Mouse (Mus musculus) kidney, postnatal 25 days (tissue): ENCODE data around the gene Ncdn.

Experiments
- DNase-seq, 2 experiments: peaks; one replicate each; pipeline ENCODE4 v3.0.0; 2021; ENCODE audit warnings: mixed read lengths in 2 of 2

Gene Ncdn

DNA sequence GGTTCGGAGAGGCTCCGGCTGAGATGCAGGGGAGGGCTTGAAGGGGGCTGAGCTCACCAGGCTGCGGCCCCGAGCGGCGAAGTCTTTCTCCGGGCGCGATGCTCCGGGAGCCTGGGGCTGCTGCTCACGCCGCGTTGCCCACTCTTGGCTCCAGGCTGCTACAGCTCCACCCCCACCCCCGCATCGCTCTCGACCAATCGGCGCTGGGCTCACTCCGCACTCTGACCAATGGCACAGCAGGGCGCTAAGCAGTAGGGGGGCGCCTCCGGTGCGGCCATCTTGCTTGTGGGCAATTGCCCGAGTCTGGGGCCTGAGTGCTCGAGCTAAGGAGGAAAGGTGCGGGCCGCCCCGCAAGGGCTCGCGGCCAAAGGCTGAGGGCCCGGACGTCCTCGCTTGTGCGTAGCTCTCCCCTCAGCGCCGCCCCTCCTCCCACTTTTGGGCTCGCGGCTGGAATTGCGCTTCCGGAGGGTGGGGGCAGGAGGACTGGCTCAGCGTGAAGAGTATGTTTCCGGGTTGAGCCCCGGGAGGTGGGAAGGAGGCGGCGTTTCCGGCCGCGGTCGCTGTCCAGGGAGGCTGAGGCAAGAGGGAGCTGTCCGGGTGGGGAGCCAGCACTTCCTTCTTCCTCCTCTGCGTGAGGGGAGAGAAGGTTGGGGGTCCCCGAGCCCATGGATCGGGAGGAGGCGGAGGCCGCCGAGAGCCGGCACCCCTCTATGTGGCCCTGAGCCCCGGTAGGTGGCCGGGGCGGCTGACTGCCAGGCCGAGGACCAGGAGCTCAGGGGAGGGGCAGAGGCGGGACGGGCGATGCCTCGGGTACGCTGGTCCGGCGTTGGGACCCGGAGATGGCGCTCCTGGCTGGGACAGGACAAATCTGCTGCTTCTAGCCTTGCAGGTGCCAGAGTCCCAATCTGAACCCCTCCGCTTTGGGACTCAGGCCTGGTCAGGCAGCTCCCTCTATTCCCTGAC, at the start of gene Ncdn, which contains the start of gene AU040320:
Gene Ncdn, minus strand, starts transcription at position 171 of the 963 bp plus-strand sequence.
Gene AU040320, plus strand, starts transcription at position 277 of the 963 bp plus-strand sequence.
- DNase-seq = peak; percentile 97 to 99

DNA sequence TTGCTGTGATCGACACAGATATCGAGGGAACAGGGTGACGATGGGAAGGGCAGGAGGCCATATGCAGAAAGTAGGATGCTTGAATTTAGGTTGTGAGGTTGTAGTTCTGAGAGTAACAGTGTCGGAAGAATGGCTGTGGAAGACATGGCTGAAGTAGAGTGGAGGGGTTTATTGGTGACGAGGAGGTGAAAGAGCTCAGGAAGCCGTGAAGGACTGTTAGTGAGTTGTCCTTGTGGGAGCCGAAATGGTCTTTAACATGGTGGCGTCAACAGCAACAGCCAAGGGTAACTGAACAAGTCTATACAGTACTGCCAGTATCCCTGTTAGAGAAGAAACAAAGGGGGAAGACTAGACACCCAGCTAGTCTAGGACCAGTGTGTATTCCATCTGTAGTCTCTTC, 48.9 kb upstream of the Ncdn start:
- no peak for DNase-seq

DNA sequence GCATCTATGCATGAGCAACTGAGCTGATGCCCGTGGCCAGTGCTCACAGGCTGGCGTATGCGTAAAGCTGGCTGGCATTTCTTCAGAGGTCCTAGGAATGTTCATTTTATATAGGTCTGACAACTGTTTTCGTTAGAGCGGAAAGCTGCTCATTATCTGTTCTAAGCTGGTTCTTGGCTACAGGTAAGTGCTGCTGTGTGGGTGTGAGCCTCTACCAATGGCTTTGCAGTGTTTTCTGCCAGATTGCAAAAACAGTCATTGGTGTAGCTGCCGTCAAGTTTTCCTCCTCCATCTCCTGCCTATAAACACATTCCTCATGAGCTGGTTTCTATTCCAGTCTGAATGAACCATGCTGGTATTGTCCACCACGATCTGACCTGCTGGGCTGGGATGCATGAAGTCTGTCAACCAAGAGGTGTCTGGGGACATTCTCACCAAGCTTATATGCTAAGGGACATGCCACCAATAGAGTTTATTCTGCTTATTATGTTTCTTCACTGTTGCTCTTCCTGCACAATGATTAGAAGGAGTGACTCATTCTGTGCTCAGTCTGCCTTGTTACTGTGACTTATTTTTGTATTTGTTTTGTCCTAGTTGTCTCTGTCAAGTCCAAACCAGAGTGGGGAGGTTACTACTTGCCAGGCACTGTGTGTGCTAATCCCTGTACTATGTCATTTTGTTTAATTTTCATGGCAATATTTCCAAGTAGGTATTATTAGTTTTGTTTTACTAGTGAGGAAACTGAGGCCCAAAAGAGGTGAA, 39.3 kb upstream of the Ncdn start:
- no peak for DNase-seq

DNA sequence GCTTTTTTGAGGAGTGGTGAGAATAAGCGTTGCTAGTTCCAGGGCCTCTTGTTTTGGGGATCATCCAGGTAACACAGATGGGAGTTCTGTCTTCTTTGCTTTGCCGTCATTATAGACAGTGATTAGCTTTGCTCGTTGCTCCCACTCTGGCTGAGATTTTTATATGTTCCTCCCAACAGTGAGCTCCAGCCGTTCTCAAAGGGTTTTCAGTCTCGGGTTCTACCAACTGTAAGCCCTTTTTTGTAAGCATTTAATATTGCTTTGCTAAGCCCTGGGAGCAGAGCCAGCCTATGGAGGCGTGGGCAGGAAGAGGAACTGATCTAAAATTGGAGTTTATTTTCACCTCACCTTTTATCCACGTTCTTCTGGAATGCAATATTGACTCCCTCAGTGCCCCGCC, 29.8 kb upstream of the Ncdn start:
- DNase-seq = no peak

DNA sequence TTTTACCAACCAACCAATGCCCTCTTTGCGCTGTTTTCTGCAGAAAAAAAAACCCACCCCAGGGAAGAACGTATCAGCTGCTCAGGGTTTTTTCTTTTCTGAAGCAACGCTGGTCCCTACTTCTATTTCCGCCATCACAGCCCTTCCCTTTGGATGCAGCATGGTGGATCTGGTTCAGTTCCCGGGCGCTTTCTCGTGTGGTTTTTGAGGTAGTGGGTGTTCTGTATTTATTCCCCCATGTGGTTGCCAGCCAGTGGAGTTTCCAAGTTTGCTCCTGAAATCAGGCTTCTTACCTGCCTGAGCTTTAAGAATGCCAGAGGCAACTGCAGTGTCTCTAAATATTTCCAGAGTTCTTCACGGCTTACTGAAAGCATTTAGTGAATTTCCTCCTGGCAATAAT, 29.3 kb upstream of the Ncdn start:
- no peak for DNase-seq

DNA sequence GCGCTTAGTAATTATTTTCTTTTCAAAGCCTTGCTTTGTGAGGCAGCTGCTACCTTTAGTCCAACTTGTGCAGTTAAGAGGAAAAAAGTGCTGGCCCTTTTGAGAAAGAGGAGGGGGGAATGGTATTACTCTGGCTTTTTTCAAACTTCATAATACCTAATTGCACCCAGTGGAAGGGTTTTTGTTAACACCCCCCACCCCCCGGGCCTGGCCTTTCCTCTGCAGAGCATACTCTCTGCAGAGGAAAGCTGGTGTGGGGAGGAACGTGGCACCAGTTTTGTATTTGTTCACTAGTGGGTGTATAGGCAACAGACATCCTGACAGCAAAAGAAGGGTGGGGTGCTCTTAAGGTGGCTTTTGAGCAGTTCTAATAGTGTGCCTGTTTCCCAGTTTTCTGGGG, 28.6 kb upstream of the Ncdn start:
- DNase-seq = no peak

DNA sequence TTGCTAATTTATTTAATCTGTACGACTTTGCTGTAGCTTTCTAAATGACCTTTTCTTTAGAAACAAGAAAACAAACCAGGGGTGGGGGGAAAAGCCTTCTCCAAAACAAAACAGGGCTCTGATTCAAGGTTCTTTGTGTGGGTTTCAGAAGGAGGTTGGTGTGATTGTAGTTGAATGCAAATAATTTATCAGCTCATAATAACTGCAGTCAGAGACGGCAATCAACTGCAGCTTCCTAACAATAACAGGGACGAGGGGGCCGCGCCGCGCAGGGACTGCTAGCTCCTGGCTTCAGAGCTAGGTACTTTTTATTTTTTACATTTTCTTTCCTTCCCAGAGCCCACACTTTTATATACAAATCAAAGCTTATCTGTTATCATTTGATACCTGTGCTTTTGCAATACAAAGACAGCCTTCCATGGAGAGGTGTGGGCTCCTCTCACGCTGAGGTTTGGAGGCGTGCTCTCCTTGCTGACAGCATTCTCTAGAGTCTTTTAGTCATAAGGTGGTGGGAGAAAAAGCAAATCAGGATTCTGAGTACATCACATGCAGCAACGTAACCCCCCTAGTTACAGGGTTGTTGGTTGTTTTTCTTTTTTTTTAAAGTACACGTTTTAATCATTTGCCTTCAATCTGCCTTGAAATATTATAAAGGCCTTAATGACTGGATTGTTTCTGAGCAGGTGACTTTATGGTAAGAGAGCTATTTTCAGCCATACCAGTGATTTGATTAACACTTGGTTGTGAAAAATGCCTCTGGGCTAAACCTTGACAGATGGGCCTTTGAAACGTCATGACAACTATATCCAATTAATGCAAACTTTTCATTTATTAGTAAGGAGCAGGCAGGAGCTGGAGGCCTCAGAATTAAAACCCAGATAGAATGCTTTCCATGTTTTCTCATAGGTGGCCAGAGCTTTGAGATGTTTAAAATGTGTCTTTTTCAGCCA, 26.9 kb upstream of the Ncdn start:
- no peak for DNase-seq

DNA sequence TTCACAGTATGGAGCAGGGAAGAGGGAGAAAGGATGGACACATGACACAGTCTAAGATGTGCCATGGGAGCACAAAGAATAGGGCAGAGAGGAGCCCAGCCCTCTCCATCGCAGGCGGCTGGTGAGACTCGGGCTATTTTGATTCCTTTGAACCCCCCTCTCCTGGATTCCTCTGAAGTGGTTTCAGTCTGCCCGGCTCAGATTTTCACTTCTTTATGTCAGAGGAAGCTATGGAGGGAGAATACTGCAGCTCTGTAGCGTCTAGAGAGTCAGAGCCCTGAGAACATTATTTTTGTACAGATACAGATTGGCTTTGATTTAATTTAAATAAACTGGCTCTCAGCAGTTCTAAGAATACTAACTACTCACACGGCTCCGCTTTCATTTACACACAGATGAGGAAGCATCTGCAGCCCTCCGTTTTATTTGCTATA, 25.9 kb upstream of the Ncdn start:
- DNase-seq = no peak

DNA sequence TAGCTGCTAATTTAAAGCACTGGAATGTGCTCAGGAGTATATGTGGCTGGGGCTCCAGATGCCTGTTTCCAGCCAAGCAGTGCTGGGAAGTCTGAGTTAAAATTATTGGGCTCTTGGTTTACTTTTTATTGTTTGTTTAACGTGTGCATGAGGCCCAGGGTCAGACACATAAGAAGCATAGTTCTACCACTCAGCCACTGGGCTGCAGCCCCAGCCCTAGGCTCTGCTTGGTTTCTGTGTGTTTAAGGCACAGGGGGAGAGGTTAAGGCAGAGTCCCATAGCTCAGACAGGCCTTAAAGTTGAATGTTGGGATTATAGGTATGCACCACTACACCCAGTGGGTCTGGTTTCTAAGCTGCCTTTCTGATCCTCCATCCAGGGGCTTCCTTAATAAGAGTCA, 21.9 kb upstream of the Ncdn start:
- DNase-seq = no peak

DNA sequence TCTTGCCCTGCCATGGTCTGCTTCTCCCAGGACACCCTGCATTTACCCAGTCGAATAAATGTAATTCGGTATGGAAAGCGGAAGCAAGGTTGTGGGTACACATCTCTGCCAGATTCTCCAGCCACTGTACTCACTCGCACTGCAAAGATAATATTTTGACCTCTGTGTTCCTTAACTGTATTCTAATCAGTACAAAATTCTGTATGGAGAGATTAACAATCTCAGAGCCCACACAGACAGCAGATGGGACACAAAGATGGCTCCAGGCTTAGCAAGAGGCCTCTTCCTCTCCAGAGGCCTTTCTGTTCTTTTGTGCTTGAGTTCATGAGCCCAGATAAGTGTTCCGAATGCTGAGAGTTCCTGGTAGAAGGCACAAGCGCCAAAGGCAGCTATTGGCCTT, 20.6 kb upstream of the Ncdn start:
- no peak for DNase-seq

DNA sequence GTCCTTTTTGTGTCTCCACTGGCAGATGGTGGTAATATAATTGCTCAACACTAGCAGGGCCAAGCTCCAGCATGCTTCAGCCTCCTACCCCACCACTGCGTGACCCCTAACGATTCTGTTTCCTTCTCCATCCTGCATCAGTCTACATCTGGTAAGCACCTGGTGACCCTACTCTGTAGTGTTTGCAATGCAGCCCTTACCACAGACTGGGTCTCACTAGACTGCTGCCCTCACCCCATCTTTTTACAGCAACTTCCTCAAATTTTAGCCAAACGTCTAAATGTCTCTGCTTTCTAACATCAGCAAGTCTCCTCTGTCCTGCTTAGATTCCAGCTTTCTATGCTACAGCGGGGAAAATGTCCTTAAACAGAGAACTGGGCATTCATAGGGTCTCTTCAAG, 17.6 kb upstream of the Ncdn start:
- no peak for DNase-seq

DNA sequence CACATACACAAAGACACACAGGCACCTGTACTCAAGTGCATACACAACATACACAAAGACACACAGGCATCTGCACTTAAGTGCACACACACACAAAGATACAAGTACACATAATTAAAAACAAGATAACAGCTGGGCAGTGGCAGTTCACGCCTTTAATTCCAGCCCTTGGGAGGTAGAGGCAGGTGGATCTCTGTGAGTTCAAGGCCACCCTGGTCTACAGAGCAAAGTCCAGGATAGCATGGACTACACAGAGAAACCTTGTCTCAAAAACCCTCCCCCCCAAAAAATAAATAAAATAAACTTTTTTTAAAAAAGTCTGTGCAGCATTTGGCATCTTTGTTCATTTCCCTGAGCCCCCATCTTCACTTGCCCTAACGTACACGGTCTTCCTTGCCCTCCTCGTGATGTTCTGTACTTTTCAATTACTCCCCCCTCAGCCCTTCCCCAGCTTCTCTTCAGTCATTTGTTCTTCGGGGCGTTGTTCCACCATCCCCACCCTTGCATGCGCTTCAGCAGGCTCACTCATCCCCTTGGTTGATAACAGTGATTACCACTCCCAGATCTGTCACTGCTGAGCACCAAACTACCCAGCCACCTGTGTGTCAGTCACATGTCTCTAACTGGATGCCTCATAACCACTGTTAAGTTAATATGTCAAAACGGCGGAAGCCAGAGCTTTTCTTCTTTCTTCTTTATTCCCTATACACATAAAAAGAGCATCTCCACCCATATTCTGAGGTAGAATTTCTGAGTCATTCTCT, 16.7 kb upstream of the Ncdn start:
- no peak for DNase-seq

DNA sequence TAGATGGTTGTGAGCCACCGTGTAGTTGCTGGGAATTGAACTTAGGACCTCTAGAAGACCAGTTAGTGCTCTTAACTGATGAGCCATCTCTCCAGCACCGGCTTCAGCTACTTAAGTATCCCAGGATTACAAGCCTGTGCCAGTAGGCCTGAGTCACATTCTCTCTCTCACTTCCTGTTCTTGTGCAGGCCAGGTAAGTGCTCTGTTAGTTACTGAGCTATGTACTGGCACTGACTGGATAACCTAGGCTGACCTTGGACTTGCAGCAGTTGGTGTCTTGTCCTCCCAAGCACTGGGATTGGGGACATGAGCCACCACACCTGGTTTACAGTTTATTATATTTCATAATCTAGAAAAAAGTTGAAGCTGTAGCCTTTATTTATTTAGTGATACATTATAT, 10.2 kb upstream of the Ncdn start:
- no peak for DNase-seq

DNA sequence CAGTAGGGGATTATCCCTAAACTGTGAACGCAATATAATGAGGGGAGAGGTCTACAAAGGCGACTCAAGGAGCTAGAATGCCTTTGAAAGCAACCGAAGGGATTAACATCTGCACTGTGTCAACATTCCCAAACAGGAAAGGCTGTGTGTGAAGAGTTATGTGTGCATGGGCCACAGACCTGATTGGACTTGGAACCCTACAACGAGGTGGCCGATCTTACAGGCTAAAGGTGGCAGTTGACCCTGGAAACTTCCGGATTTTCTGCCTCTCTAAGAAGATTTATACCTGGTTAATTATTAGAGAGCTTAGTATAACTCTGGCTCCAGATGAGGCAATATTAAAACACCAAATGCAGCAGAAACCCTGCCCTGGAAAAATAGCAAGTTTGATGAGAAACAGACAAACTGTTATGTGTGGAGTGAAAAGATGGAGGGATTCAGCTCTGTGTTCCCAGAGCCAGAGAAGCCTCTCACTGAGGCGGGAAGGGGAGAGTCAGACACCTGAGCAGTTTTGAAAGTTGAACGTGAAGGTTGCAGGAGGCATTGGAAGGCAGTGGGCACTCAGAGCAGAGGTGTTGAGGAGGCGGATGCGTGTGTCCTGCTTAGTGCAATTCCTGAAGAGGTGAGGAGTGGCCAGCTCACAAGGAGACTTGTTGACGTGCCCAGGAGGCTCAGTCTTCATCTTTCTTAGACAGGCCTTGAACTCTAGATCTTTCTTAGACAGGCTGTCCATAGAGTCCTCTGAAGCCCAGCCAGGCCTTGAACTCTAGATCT, 9.5 kb upstream of the Ncdn start:
- DNase-seq = peak; percentile 58 to 81

DNA sequence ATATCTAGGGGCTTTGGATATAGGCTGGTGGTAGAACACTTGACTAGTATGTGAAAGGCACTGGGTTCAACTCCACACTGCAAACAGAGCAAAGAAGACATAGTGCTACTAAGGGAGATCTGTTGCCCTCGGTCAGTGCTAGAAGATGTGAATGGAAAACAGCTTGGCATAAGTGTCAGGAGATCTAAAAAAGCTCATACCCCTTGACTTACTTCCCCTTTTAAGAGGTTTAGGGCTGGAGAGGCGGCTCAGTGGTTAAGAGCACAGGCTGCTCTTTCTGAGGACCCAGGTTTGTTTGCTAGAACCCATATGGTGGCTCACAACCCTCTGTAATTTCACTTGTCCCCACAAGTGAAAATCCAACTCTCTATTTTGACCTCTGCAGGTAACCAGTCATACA, 6.2 kb upstream of the Ncdn start:
- no peak for DNase-seq

DNA sequence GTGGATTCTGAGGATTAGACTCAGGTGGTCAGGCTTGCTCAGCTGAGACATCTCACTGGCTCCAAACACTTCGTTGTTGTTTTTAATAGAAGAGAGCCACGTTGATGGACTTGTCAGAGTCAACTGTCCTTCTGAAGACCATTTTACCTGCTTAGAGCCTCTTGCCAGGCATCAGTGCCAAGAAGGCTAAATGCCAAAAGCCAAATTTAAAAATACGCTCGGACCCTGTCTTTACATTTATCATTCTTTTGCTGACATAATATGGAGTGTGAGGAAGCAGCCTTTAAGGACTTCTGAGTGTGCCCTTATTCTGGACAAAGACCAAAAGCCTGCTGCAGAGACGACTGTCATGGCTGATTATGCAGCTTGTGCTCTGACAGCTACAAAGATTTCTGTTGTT, 5.1 kb upstream of the Ncdn start:
- DNase-seq = no peak

DNA sequence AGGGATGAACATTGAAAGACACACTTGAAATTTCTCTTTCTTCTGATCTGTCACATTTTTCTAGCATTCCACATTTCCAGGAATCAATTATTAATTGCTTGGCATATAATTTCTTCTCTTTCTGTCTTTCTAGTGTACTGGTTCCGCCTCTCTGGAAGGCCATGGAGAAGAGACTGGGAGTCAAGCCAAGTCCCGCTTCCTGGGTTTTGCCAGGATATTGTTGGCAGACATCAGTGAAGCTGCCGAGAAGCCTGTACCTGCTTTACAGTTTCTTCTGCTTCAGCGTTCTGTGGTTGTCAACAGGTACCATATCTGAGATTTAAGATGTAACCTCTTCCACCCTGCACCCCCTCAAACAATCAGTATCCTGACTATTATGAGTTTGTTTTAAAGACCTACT, 3.5 kb upstream of the Ncdn start:
- DNase-seq = peak; percentile 77 to 80

DNA sequence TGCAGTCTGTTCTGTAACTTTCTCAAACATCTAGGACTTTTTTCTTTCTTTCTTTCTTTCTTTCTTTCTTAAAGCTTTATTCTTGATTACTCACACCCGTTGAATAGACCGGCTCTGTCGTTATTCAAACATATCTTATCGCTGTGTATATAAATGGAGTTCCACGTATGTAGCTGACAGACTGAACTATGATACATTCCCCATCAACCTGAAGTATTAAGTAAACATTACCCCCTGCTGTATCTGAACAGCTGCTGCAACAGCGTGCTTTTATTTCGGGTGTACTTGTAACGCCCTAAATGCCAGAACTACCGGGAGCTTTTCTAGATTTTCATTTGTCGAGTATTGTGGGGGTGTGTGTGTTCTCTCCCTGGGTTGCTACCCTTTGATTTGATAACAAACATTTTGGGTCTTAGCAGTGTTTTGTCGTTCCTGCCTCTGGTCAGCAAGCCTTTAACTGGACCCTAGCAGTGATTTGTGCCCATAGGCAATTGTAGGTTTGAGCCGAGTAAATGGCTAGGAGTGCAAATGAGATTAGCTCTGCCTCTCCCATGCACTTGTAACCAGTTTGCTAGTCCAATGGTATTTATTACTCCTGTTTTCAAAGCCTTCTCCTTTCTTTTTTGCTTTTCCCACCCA, 1.6 kb upstream of the Ncdn start:
- DNase-seq = no peak

DNA sequence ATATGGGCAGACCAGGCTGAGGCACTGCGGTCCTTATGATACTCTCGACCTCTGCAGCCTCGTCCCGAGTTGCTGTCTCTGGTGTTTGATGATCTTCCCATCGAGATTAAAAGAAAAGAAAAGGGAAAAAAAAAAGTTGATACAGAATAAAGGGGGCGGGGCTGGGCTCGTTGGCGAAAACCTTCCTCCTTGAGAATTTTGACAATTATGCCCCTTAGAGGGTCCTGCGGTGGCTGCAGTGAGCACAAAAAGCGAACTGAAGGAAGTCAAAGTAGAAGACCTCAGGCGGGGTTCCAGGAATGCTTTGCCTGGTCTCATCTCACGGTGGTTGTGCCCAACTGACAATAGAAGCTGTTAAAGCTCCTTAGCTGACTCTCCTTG, 983 bp upstream of the Ncdn start:
- DNase-seq = no peak

DNA sequence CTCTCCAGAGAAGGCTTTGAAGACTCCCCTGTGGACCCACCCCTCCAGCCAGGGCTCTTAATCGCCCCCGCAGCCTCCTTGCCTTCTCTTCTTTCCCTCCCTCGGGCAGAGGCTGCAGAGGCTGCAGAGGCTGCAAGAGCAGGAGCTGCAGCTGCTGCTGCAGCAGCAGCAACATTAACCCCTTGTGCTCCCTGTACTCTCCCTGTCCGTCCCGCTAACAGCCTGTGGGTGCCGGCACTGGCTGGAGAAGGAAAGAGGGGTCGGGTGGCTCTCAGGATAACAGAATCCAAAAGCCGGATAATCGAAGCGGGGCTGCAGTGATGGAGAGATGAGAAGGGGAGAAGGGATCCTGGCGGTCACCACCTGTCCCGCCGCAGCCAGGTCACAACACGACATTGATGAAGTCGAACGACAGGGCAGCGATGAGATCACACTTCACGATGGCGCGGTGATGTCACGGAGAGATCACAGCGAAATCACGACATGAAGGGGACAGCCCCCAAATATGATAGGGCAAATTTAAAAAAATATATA, 563 bp downstream of the Ncdn start:
- DNase-seq = no peak
